Mouse (Mus musculus): Measurements from ENCODE around the gene Nrbf2. TPM values are rescaled to one million over a fixed set of nuclear protein-coding genes. Genes with fewer than 3 reads are reported as not detected.

Nrbf2 gene
- polyA plus RNA-seq, 1 experiment from 2014 or later = 44.5 TPM

DNA sequence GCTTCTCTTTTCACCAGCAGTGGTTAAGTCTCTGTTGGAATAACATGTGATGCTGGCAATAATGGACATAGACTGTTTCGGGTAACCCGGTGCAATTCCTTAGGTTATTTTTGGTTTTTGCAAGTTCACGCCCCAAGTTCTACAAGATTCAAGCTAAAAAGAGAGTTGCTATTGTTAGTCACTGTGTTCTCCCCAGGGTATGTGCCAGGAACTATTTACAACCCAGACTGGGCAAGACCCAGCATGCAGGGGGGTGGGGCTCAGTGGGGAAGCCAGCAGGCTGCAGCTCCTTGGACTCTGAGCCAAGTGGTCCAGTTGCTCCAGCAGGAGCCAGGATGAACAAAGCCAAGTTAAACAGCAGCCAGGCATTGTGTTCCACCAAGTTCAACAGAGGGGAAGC, 2.8 kb upstream of the Nrbf2 start:
- H3K4me1 ChIP-seq (replicated peaks) = peaks cover 19% of the 10 kb centered on the region
- WGBS = 80% methylated on average over 3 of the region's 3 CpGs

GRCm38 (mm10) chr10:67284761-67285175, 337 bp downstream of the Nrbf2 start:
- under 1% methylated on average over 39 of the region's 41 CpGs for WGBS
- ATAC-seq (ENCODE audit: low FRiP score) = no peak; the same call in 1 of the 2 replicates
- no peaks in the 10 kb centered on the region for H3K9me3 ChIP-seq

More for the DNA sequence above, 2.8 kb upstream of the Nrbf2 start:
- no peak for ATAC-seq (ENCODE audit: low FRiP score)
- H3K4me2 ChIP-seq = no peak overlapping the region
- no peaks in the 10 kb centered on the region for H3K27me3 ChIP-seq
- no peak overlapping the region for H3K4me3 ChIP-seq
- H3K9me3 ChIP-seq = no peaks in the 10 kb centered on the region
- no peak overlapping the region for H3K27ac ChIP-seq
- H3K36me3 ChIP-seq = no peaks in the 10 kb centered on the region
- H3K9ac ChIP-seq = no peak overlapping the region

DNA sequence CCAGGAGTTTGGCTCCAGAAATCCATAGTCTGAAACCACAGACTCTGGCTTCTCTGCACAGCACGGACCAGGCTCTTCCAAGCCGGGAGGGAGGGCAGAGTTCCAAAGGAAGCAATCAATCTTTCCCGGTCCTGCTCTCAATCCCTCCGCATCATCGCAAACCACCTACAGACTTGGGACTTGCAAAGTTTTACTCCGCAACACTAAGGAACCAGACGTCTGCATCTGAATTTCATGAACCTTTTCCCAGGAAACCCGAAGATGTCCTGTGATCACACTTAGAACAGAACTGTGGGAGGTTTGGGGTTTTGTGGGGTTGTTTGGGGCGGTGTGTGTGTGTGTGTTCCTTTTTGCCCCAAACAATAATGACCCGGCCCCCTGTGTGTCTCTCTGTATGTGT, 794 bp downstream of the Nrbf2 start:
- WGBS = 1% methylated on average over 10 of the region's 10 CpGs
- ATAC-seq (ENCODE audit: low FRiP score) = no peak
- H3K27ac ChIP-seq = peak overlapping the region; percentile 83

More at GRCm38 (mm10) chr10:67284761-67285175, 337 bp downstream of the Nrbf2 start:
- Histone ChIP-seq H3K4me2 (peak overlapping the region; percentile 92), H3K9ac (peak overlapping the region; percentile 97), H3K36me3 (no peaks in the 10 kb centered on the region), H3K27me3 (no peaks in the 10 kb centered on the region), H3K4me3 (peak overlapping the region; percentile 96), H3K27ac (peak overlapping the region; percentile 83), H3K4me1 (replicated peaks) (peaks cover 31% of the 10 kb centered on the region)

DNA sequence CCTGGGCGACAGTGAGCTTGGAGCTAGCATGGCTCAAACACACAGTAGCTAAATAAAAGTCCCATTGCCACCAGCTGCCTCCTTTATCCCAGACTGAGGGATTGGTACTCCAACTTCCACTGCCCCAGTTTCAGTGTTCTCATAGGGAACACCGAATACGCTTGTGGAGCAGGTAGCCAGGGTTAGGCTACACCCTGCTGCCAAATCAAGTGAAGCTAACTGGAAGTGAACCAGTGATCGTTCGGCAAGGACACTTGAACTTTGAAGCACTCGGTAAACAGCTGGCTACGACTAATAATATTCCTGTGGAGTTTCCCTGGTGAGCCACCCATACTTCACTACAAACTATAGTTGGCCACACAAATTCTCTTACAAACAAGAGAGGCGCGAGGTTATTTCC, 1.6 kb downstream of the Nrbf2 start:
- Histone ChIP-seq H3K4me1 (replicated peaks) (peaks cover 31% of the 10 kb centered on the region), H3K27me3 (no peaks in the 10 kb centered on the region), H3K36me3 (no peaks in the 10 kb centered on the region), H3K9ac (peak overlapping the region; percentile 97; the same call in 1 of the 2 replicates), H3K9me3 (no peaks in the 10 kb centered on the region), H3K27ac (no peak overlapping the region), H3K4me2 (peak overlapping the region; percentile 92), H3K4me3 (peak overlapping the region; percentile 96; the same call in 1 of the 2 replicates)
- 90% methylated on average over 9 of the region's 9 CpGs for WGBS
- ATAC-seq (ENCODE audit: low FRiP score) = no peak

More for the DNA sequence above, 794 bp downstream of the Nrbf2 start:
- Histone ChIP-seq H3K4me3 (peak overlapping the region; percentile 96), H3K36me3 (no peaks in the 10 kb centered on the region), H3K27me3 (no peaks in the 10 kb centered on the region), H3K4me2 (peak overlapping the region; percentile 92), H3K9ac (peak overlapping the region; percentile 97), H3K9me3 (no peaks in the 10 kb centered on the region), H3K4me1 (replicated peaks) (peaks cover 31% of the 10 kb centered on the region)

DNA sequence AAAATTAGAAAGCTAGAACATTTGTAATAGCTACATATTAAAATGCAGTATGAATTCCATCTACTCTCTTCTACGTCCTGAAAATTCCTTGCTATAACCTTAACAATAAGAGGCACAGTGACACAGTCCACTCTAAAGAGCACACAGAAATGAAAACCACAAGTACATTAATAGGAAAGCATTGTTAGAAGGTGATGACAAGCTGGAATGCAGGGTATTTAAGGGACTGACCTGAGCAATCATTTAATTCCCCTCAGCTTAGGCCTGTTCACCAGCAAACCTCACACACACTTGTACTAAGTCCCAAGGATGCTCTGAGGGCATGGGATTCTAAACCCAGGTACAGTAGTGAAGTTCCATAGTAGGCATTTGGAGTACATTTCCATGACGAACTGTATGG, 2.6 kb downstream of the Nrbf2 start:
- WGBS = 86% methylated on average over 2 of the region's 2 CpGs
- H3K9ac ChIP-seq = no peak overlapping the region
- no peak overlapping the region for H3K4me2 ChIP-seq

GRCm38 (mm10) chr10:67281852-67282251, 3.3 kb downstream of the Nrbf2 start:
- ATAC-seq (ENCODE audit: low FRiP score) = no peak
- Histone ChIP-seq H3K9me3 (no peaks in the 10 kb centered on the region), H3K4me2 (no peak overlapping the region), H3K27ac (no peak overlapping the region), H3K36me3 (no peaks in the 10 kb centered on the region), H3K27me3 (no peaks in the 10 kb centered on the region), H3K4me3 (no peak overlapping the region), H3K9ac (no peak overlapping the region), H3K4me1 (replicated peaks) (peaks cover 31% of the 10 kb centered on the region)
- 76% methylated on average over 8 of the region's 8 CpGs for WGBS

More for the DNA sequence above, 2.6 kb downstream of the Nrbf2 start:
- H3K4me3 ChIP-seq = no peak overlapping the region
- H3K4me1 ChIP-seq (replicated peaks) = peaks cover 31% of the 10 kb centered on the region
- no peak overlapping the region for H3K27ac ChIP-seq
- no peaks in the 10 kb centered on the region for H3K27me3 ChIP-seq
- H3K36me3 ChIP-seq = no peaks in the 10 kb centered on the region
- ATAC-seq (ENCODE audit: low FRiP score) = no peak
- no peaks in the 10 kb centered on the region for H3K9me3 ChIP-seq

- no peak overlapping the region for H3K4me2 ChIP-seq
- no peaks in the 10 kb centered on the region for H3K9me3 ChIP-seq
- ATAC-seq (ENCODE audit: low FRiP score) = no peak
- no peak overlapping the region for H3K4me3 ChIP-seq
- no peak overlapping the region for H3K9ac ChIP-seq
- no peak overlapping the region for H3K27ac ChIP-seq
- H3K27me3 ChIP-seq = no peaks in the 10 kb centered on the region
- peaks cover 37% of the 10 kb centered on the region for H3K36me3 ChIP-seq
- no peaks in the 10 kb centered on the region; the same call in 1 of the 2 replicates for H3K4me1 ChIP-seq (replicated peaks)
Measured at GRCm38 (mm10) chr10:67275916-67276315, 9.2 kb downstream of the Nrbf2 start.

GRCm38 (mm10) chr10:67264852-67265251, 20.3 kb downstream of the Nrbf2 start:
- Histone ChIP-seq H3K4me3 (no peak overlapping the region), H3K27ac (no peak overlapping the region), H3K4me1 (replicated peaks) (no peaks in the 10 kb centered on the region), H3K36me3 (peaks cover 41% of the 10 kb centered on the region), H3K9ac (no peak overlapping the region), H3K9me3 (no peaks in the 10 kb centered on the region), H3K4me2 (no peak overlapping the region), H3K27me3 (no peaks in the 10 kb centered on the region)
- 48% methylated on average over 1 of the region's 1 CpGs for WGBS
- ATAC-seq (ENCODE audit: low FRiP score) = no peak

DNA sequence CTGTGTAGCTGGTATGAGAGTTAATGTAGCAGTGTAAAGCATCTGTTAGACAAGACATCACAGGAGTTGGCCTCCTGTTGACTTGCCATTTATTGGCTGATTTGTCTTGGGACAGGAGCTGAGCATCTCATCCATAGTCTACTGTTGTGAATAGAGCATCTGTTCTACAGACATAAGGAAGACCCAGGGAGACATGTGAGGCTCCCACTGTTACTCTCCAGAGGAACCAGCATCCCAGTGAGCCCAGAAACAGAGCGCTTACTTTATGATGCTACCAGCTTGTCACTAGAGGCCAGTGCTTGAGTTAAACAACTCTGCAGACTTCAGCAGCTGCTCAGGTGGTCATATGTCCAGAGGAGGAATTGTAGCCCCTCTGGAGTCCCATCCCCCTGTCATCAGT, 32.0 kb downstream of the Nrbf2 start:
- peaks cover 68% of the 10 kb centered on the region for H3K36me3 ChIP-seq
- no peaks in the 10 kb centered on the region for H3K4me1 ChIP-seq (replicated peaks)
- no peak overlapping the region for H3K4me2 ChIP-seq
- no peak for ATAC-seq (ENCODE audit: low FRiP score)
- H3K27ac ChIP-seq = no peak overlapping the region
- no peak overlapping the region for H3K9ac ChIP-seq
- H3K4me3 ChIP-seq = no peak overlapping the region
- 88% methylated on average over 1 of the region's 1 CpGs for WGBS
- no peaks in the 10 kb centered on the region for H3K27me3 ChIP-seq
- no peaks in the 10 kb centered on the region for H3K9me3 ChIP-seq

DNA sequence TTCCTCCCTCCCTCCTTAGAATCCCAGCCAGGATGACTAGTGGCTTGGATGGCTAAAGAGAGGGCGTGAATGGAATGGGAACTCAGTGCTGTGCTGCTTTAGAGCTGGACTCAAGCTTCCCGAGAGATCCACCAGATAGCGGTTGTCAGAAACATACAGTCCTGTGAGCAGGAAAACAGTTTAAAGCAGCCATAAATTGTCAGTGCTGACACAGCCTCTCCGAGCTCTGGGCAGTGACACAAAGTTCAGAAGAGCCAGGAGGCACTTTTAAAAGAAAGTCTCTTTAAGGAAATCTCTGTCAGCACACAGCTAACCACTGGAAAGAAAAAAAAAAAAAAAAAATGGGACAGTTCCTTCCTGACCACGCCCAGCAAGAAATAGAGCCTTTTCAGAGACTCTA, 32.8 kb downstream of the Nrbf2 start:
- H3K4me1 ChIP-seq (replicated peaks) = no peaks in the 10 kb centered on the region

DNA sequence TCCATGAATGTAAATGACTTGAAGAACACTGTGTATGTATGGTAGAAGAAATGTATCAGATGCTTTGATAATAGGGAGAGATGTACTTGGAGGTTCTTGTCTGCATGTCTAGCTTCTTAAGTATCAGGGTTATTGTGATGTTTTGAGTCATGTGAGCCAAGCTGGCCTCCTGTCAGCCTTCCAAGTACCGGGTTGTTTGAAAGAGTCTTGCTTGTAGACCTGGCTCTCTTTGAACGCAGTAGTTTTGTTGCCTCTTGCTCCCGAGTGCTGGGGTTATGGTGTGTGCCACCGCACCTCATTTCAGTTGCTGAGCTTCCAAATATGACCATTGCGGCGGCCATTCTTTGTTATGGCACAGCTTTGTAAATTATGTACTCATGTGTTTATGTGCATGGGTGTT, 34.3 kb downstream of the Nrbf2 start:
- no peak overlapping the region for H3K9ac ChIP-seq
- H3K27ac ChIP-seq = no peak overlapping the region
- WGBS = 95% methylated on average over 6 of the region's 6 CpGs
- no peaks in the 10 kb centered on the region for H3K27me3 ChIP-seq
- no peak overlapping the region for H3K4me2 ChIP-seq
- H3K4me3 ChIP-seq = no peak overlapping the region
- H3K9me3 ChIP-seq = no peaks in the 10 kb centered on the region
- peaks cover 68% of the 10 kb centered on the region for H3K36me3 ChIP-seq
- no peak for ATAC-seq (ENCODE audit: low FRiP score)
- no peaks in the 10 kb centered on the region for H3K4me1 ChIP-seq (replicated peaks)

More for the DNA sequence above, 32.8 kb downstream of the Nrbf2 start:
- peaks cover 67% of the 10 kb centered on the region for H3K36me3 ChIP-seq
- H3K27ac ChIP-seq = no peak overlapping the region; the same call in 1 of the 2 replicates
- ATAC-seq (ENCODE audit: low FRiP score) = no peak
- no peak overlapping the region for H3K4me3 ChIP-seq
- H3K9ac ChIP-seq = no peak overlapping the region
- WGBS = 87% methylated on average over 5 of the region's 5 CpGs
- H3K27me3 ChIP-seq = no peaks in the 10 kb centered on the region
- no peaks in the 10 kb centered on the region for H3K9me3 ChIP-seq
- no peak overlapping the region for H3K4me2 ChIP-seq

DNA sequence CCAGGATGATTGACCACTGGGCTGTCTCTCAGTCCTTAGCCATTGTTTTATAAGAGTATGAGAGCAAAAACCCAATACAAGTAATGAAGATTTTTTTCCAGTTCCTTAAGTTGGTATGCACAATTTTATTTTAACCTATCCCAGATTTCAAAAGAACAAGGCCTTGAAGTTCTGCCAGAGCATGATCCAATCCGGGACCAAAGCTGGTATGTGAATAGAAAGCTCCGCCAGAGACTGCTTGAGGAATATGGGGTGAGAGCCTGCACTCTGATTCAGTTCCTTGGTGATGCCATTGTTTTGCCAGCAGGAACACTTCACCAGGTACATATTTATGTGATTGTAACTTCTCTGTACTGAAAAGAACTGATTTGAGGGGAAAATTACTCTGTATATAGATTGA, 35.6 kb downstream of the Nrbf2 start:
- no peak overlapping the region for H3K4me3 ChIP-seq
- H3K36me3 ChIP-seq = peaks cover 65% of the 10 kb centered on the region
- no peaks in the 10 kb centered on the region for H3K27me3 ChIP-seq
- H3K27ac ChIP-seq = no peak overlapping the region
- H3K9me3 ChIP-seq = no peaks in the 10 kb centered on the region
- no peaks in the 10 kb centered on the region for H3K4me1 ChIP-seq (replicated peaks)
- ATAC-seq (ENCODE audit: low FRiP score) = no peak
- no peak overlapping the region for H3K9ac ChIP-seq
- no peak overlapping the region for H3K4me2 ChIP-seq
- 94% methylated on average over 2 of the region's 2 CpGs for WGBS

DNA sequence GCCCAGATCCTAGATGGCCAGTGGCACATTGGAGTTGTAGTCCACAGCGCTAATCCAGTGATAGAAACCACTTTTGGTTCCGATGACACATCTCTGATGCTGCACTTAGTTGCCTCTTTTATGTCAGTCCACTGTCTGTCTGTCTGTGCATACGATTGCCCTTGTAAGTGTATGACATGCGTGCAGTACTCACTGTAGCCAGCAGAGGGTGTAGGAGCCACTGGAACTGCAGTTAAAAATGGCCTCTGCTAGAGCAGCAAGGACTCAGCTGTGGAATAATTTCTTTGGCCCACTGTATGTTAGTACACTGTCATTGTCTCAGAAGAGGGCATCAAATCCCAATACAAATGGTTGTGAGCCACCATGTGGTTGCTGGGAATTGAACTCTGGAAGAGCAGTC, 38.0 kb downstream of the Nrbf2 start:
- Histone ChIP-seq H3K27me3 (no peaks in the 10 kb centered on the region), H3K9ac (no peak overlapping the region), H3K4me2 (no peak overlapping the region), H3K27ac (no peak overlapping the region), H3K36me3 (peaks cover 67% of the 10 kb centered on the region), H3K4me1 (replicated peaks) (no peaks in the 10 kb centered on the region), H3K9me3 (no peaks in the 10 kb centered on the region), H3K4me3 (no peak overlapping the region)
- no peak for ATAC-seq (ENCODE audit: low FRiP score)
- WGBS = 90% methylated on average over 4 of the region's 4 CpGs

All from hindbrain, embryonic 13.5 days (tissue).